In the genomic region with DNA sequence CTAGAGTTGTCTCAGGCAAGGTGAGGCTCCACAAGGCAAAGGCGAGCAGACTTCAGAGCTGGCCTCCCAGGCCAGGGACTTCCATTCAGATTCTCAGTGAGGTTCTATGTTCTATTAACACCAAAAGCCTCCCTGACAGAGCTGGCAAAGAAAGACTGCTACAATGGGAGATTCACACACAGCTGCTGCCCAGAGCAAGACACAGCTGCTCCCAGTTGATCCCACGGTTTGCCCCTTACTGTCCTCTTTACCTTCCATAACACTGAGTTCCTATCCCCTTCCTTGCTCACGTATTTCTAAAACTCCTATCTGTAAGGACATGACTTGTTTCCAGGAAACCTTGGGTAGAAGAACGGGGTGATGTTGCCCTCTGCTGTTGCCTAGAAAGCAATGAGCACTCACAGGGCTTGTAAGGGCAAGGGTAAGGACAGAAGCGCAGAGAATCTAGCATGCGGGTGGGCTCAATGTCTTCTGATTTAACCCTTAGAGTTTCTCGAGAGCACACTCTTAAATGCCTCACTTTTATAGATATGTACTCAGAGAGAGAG, we compare ENCODE assay signal across 17 mouse cellular contexts.
DNase-seq lines count a peak whose midpoint lies in the region; ATAC-seq and TF ChIP-seq lines count a peak whose summit lies in the region.
"Had no signal": no experiment of that assay in that cellular context is flagged by ENCODE, and none has a peak within 500 bp of the region (broad histone marks: within the 10 kb centered on the region; RNA-seq: fewer than 3 reads in every experiment).

No protein-coding gene starts in this region.

- peak; percentile 4 to 5 for DNase-seq in adrenal gland, postnatal 36 days
- DNase-seq in adrenal gland, postnatal 14 days = no peak
- DNase-seq in kidney, postnatal 10 days = peak; percentile 23
- no peak for DNase-seq in kidney, adult 18-20 months
- no peak for DNase-seq in lung, adult 18-20 months
- DNase-seq in stomach, postnatal 0 days (ENCODE audit: low spot score) = no peak
- no peak for DNase-seq in gastrocnemius, postnatal 36 days
- DNase-seq: cerebellum, adult 11 months; liver, embryonic 13.5 days; right cerebral cortex, postnatal 14 days had no signal

- H3K9me3 ChIP-seq in lung, embryonic 16.5 days (ENCODE audit: control insufficient read depth, low read length) = no peaks in the 10 kb centered on the region
- H3K9me3 ChIP-seq in stomach, postnatal 0 days (ENCODE audit: control insufficient read depth, low read length) = no peaks in the 10 kb centered on the region
- H3K9me3 ChIP-seq: embryonic facial prominence, embryonic 13.5 days; heart, embryonic 10.5 days; hindbrain, embryonic 12.5 days; liver, embryonic 13.5 days; midbrain, embryonic 13.5 days; neural tube, embryonic 15.5 days; stomach, embryonic 15.5 days had no signal

- no peak overlapping the region for H3K4me3 ChIP-seq in lung, embryonic 16.5 days (ENCODE audit: low read length)
- H3K4me3 ChIP-seq in stomach, postnatal 0 days (ENCODE audit: low read depth, low read length) = no peak overlapping the region
- H3K4me3 ChIP-seq: embryonic facial prominence, embryonic 13.5 days; heart, embryonic 10.5 days; hindbrain, embryonic 12.5 days; liver, embryonic 13.5 days; midbrain, embryonic 13.5 days; neural tube, embryonic 15.5 days; stomach, embryonic 15.5 days had no signal

- H3K4me1 ChIP-seq in lung, embryonic 16.5 days (replicated peaks; ENCODE audit: control insufficient read depth, insufficient read depth, low read length) = no peaks in the 10 kb centered on the region; the same call in 1 of the 2 replicates
- H3K4me1 ChIP-seq in stomach, postnatal 0 days (replicated peaks; ENCODE audit: control insufficient read depth, insufficient read depth) = no peaks in the 10 kb centered on the region
- H3K4me1 ChIP-seq: heart, embryonic 10.5 days; hindbrain, embryonic 12.5 days; liver, embryonic 13.5 days; neural tube, embryonic 15.5 days had no signal

- H3K36me3 ChIP-seq in lung, embryonic 16.5 days (ENCODE audit: control insufficient read depth, insufficient read depth, low read length) = no peaks in the 10 kb centered on the region
- H3K36me3 ChIP-seq in stomach, postnatal 0 days (ENCODE audit: control insufficient read depth, insufficient read depth, low read length) = no peaks in the 10 kb centered on the region
- H3K36me3 ChIP-seq: embryonic facial prominence, embryonic 13.5 days; heart, embryonic 10.5 days; hindbrain, embryonic 12.5 days; liver, embryonic 13.5 days; midbrain, embryonic 13.5 days; neural tube, embryonic 15.5 days; stomach, embryonic 15.5 days had no signal

- no peak for TF ChIP-seq EP300 in stomach, postnatal 0 days (optimal IDR thresholded peaks at IDR 0.05)

- intact Hi-C loops in gastrocnemius, postnatal 36 days (cut with DNase I) = no loop called here

- TF ChIP-seq CTCF in stomach, postnatal 0 days (IDR thresholded peaks at IDR 0.05; ENCODE audit: low read depth) = peak; percentile 67

- H3K4me2 ChIP-seq in lung, embryonic 16.5 days (ENCODE audit: low read depth, low read length) = no peak overlapping the region
- no peak overlapping the region for H3K4me2 ChIP-seq in stomach, postnatal 0 days (replicated peaks; ENCODE audit: low read depth)
- H3K4me2 ChIP-seq: embryonic facial prominence, embryonic 13.5 days; hindbrain, embryonic 12.5 days; liver, embryonic 13.5 days; midbrain, embryonic 13.5 days; neural tube, embryonic 15.5 days; stomach, embryonic 15.5 days had no signal

- ATAC-seq in lung, embryonic 16.5 days (ENCODE audit: low read depth) = peak; percentile 29; the same call in 1 of the 2 replicates
- ATAC-seq in stomach, postnatal 0 days (ENCODE audit: low FRiP score, low TSS enrichment) = no peak
- ATAC-seq: midbrain, embryonic 13.5 days had no signal

- H3K27me3 ChIP-seq in lung, embryonic 16.5 days (ENCODE audit: control insufficient read depth, insufficient read depth, low read depth, low read length) = no peaks in the 10 kb centered on the region
- no peaks in the 10 kb centered on the region for H3K27me3 ChIP-seq in stomach, postnatal 0 days (ENCODE audit: control insufficient read depth, insufficient read depth, low read length)
- H3K27me3 ChIP-seq: embryonic facial prominence, embryonic 13.5 days; hindbrain, embryonic 12.5 days; liver, embryonic 13.5 days; midbrain, embryonic 13.5 days; neural tube, embryonic 15.5 days; stomach, embryonic 15.5 days had no signal

- 46% methylated on average over 7 of the region's 7 CpGs for WGBS in lung, embryonic 16.5 days
- WGBS in stomach, postnatal 0 days = 54% methylated on average over 7 of the region's 7 CpGs

- H3K27ac ChIP-seq in lung, embryonic 16.5 days (ENCODE audit: low read length) = no peak overlapping the region
- H3K27ac ChIP-seq in stomach, postnatal 0 days (replicated peaks) = no peak overlapping the region
- H3K27ac ChIP-seq: embryonic facial prominence, embryonic 13.5 days; heart, embryonic 10.5 days; hindbrain, embryonic 12.5 days; liver, embryonic 13.5 days; midbrain, embryonic 13.5 days; neural tube, embryonic 15.5 days; stomach, embryonic 15.5 days had no signal

- H3K9ac ChIP-seq in lung, embryonic 16.5 days (ENCODE audit: low read length) = no peak overlapping the region
- H3K9ac ChIP-seq in stomach, postnatal 0 days (ENCODE audit: low read length) = no peak overlapping the region
- H3K9ac ChIP-seq: embryonic facial prominence, embryonic 13.5 days; hindbrain, embryonic 12.5 days; liver, embryonic 13.5 days; midbrain, embryonic 13.5 days; neural tube, embryonic 15.5 days; stomach, embryonic 15.5 days had no signal

Comparison
In these comparisons a context has a peak if more than half of its experiments do, and no peak if none do; other contexts are left out.
1. DNase-seq: peak in adrenal gland, postnatal 36 days (2 of 2) and kidney, postnatal 10 days (single experiment); none in adrenal gland, postnatal 14 days (single experiment), kidney, adult 18-20 months (single experiment), lung, adult 18-20 months (0 of 2), stomach, postnatal 0 days (single experiment) and gastrocnemius, postnatal 36 days (0 of 2).